8 mouse cellular contexts compared by ENCODE assay signal in genomic region chr2:167851216-167851896, GRCm38 (mm10).
DNase-seq lines count a peak whose midpoint lies in the region; ATAC-seq and TF ChIP-seq lines count a peak whose summit lies in the region.

No protein-coding gene starts in this region.

- no peak overlapping the region for H3K4me3 ChIP-seq in lung, embryonic 14.5 days (ENCODE audit: low read depth, low read length)
- H3K4me3 ChIP-seq in thymus, adult 2 months (ENCODE audit: control insufficient read depth, insufficient read depth, low read length): no peak overlapping the region

- no peak for TF ChIP-seq CTCF in lung, embryonic 14.5 days (IDR thresholded peaks at IDR 0.05; ENCODE audit: low read depth)
- TF ChIP-seq CTCF in thymus, adult 2 months (IDR thresholded peaks at IDR 0.05; ENCODE audit: borderline replicate concordance, control insufficient read depth, extremely low read depth, insufficient read depth, low read length, poor library complexity): no peak

- H3K9ac ChIP-seq in lung, embryonic 14.5 days: no peak overlapping the region

- ATAC-seq in hematopoietic stem cell, adult 5-6 weeks (replicated peaks in 1 of 2; ENCODE audit: insufficient read depth in 1 of 2, low FRiP score in 2 of 2, low TSS enrichment in 1 of 2, low read depth in 1 of 2, poor library complexity in 2 of 2, severe bottlenecking in 2 of 2): peak; percentile 62 to 75
- peak; percentile 23; the same call in 1 of the 2 replicates for ATAC-seq in lung, embryonic 14.5 days (ENCODE audit: insufficient read depth)

- H3K27ac ChIP-seq in lung, embryonic 14.5 days (ENCODE audit: low read depth): 0 out of 2 replicates have a peak overlapping the region, but pooled peaks have one; percentile 50
- no peak overlapping the region for H3K27ac ChIP-seq in thymus, adult 2 months (ENCODE audit: control insufficient read depth, insufficient read depth, low read length)

- H3K4me2 ChIP-seq in lung, embryonic 14.5 days: no peak overlapping the region

- H3K4me1 ChIP-seq in lung, embryonic 14.5 days (ENCODE audit: insufficient read depth): peaks cover 21% of the 10 kb centered on the region
- H3K4me1 ChIP-seq in thymus, adult 2 months (replicated peaks; ENCODE audit: control insufficient read depth, insufficient read depth, low read length): no peaks in the 10 kb centered on the region

- H3K9me3 ChIP-seq in lung, embryonic 14.5 days (ENCODE audit: low read depth, low read length): no peaks in the 10 kb centered on the region

- no peaks in the 10 kb centered on the region for H3K27me3 ChIP-seq in lung, embryonic 14.5 days (ENCODE audit: insufficient read depth, low read length)
- H3K27me3 ChIP-seq in thymus, adult 2 months (ENCODE audit: control insufficient read depth, insufficient read depth, low read length): no peaks in the 10 kb centered on the region

- DNase-seq in adrenal gland, adult (ENCODE audit: inconsistent age in 2 of 2, low spot score in 1 of 2): peak; percentile 86 to 94
- DNase-seq in gastrocnemius, adult 18-20 months (ENCODE audit: low spot score): peak; percentile 93
- DNase-seq in lung, embryonic 14.5 days: peak; percentile 49
- no peak for DNase-seq in layer of hippocampus, adult 18-20 months (ENCODE audit: low spot score in 2 of 2)
- no peak for DNase-seq in thymus, adult 2 months
- DNase-seq in right cerebral cortex, postnatal 36 days (ENCODE audit: low spot score in 2 of 2): no peak
- no peak for DNase-seq in right cerebral cortex, postnatal 10 days (ENCODE audit: low spot score in 2 of 2)

- no peaks in the 10 kb centered on the region for H3K36me3 ChIP-seq in lung, embryonic 14.5 days (ENCODE audit: insufficient read depth)
- no peaks in the 10 kb centered on the region for H3K36me3 ChIP-seq in thymus, adult 2 months (ENCODE audit: control insufficient read depth, insufficient read depth, low read length)

- WGBS in lung, embryonic 14.5 days: 20% methylated on average over 11 of the region's 11 CpGs
- WGBS in thymus, adult 2 months: 43% methylated on average over 11 of the region's 11 CpGs

- no peak for TF ChIP-seq POLR2A in thymus, adult 2 months (IDR thresholded peaks at IDR 0.05; ENCODE audit: control insufficient read depth, extremely low read depth, insufficient read depth, low read length, poor library complexity)

Comparison
In these comparisons a context has a peak if more than half of its experiments do, and no peak if none do; other contexts are left out.
1. DNase-seq: peak in adrenal gland, adult (2 of 2), gastrocnemius, adult 18-20 months (single experiment) and lung, embryonic 14.5 days (single experiment); none in layer of hippocampus, adult 18-20 months (0 of 2), thymus, adult 2 months (single experiment), right cerebral cortex, postnatal 36 days (0 of 2) and right cerebral cortex, postnatal 10 days (0 of 2).